In genomic region chr5:92857177-92857576, GRCm38 (mm10) we compare ENCODE assay signal across 12 mouse cellular contexts.
A peak's percentile ranks its signal among the peaks of the same experiment; 100 is the strongest.
DNase-seq lines count a peak whose midpoint lies in the region; ATAC-seq and TF ChIP-seq lines count a peak whose summit lies in the region.
"Had no signal": no experiment of that assay in that cellular context is flagged by ENCODE, and none has a peak within 500 bp of the region (broad histone marks: within the 10 kb centered on the region; RNA-seq: fewer than 3 reads in every experiment).

No protein-coding gene starts in this region.

- H3K27me3 ChIP-seq in myocyte (ENCODE audit: control insufficient read depth, insufficient read depth, insufficient read length): no peaks in the 10 kb centered on the region
- H3K27me3 ChIP-seq: CH12.LX had no signal

- no peak for TF ChIP-seq CTCF in brain, embryonic 14.5 days (IDR thresholded peaks at IDR 0.05; ENCODE audit: borderline replicate concordance, extremely low read depth, insufficient read depth, insufficient read length)

- TF ChIP-seq POLR2A in brain, embryonic 14.5 days (IDR thresholded peaks at IDR 0.05; ENCODE audit: borderline replicate concordance, extremely low read depth, insufficient read depth, insufficient read length, poor library complexity, severe bottlenecking): no peak
- no peak for TF ChIP-seq POLR2A in myocyte (IDR thresholded peaks at IDR 0.05; ENCODE audit: insufficient read length, low read depth)

- H3ac ChIP-seq in myocyte (ENCODE audit: control insufficient read depth, insufficient read length): no peak overlapping the region

- ATAC-seq in frontal cortex, adult (ENCODE audit: low TSS enrichment): 0 out of 2 replicates have a peak, but pooled peaks have one; percentile 33
- no peak for ATAC-seq in activated CD4-positive, CD25-positive, alpha-beta regulatory T cell, adult 4 months

- intact Hi-C loops in left cerebral cortex, postnatal 4 days (cut with DNase I): no loop called here

- no peaks in the 10 kb centered on the region for H3K36me3 ChIP-seq in myocyte (ENCODE audit: control insufficient read depth, insufficient read depth)
- H3K36me3 ChIP-seq: hindbrain, embryonic 10.5 days had no signal

- H3K4me3 ChIP-seq in myocyte: peak overlapping the region; percentile 9
- H3K4me3 ChIP-seq: hindbrain, embryonic 10.5 days had no signal

- no peak for DNase-seq in frontal cortex, postnatal 25 days (ENCODE audit: low spot score in 2 of 2)
- DNase-seq in left cerebral cortex, postnatal 4 days: peak; percentile 75
- DNase-seq in left cerebral cortex, adult 11 months (ENCODE audit: low spot score): no peak
- peak; percentile 76 for DNase-seq in brain, embryonic 14.5 days (ENCODE audit: low read depth)
- DNase-seq: kidney, postnatal 10 days; thymus, postnatal 14 days had no signal

- peak overlapping the region; percentile 40 for H3K4me2 ChIP-seq in myocyte (ENCODE audit: low read depth)
- H3K4me2 ChIP-seq: liver, embryonic 11.5 days had no signal

- H3K79me2 ChIP-seq in myocyte (ENCODE audit: control insufficient read depth, insufficient read depth): no peaks in the 10 kb centered on the region

TF ChIP-seq in myocyte, 11 proteins besides CTCF, POLR2A, EP300 and RAD21:
- no peak for TF ChIP-seq TCF12 (IDR thresholded peaks at IDR 0.05; ENCODE audit: insufficient read depth, poor library complexity, severe bottlenecking)
- peak in 2 of 3 experiments; percentile 35 to 45 for TF ChIP-seq MYOD1 (IDR thresholded peaks at IDR 0.05; ENCODE audit: control insufficient read depth in 1 of 3, insufficient read length in 2 of 3, low read depth in 2 of 3)

Comparison
In these comparisons a context has a peak if more than half of its experiments do, and no peak if none do; other contexts are left out.
1. DNase-seq: peak in left cerebral cortex, postnatal 4 days (single experiment) and brain, embryonic 14.5 days (single experiment); none in frontal cortex, postnatal 25 days (0 of 2) and left cerebral cortex, adult 11 months (single experiment).